Mouse (Mus musculus): ENCODE measurements at regions not wholly inside any gene's neighbourhood (a gene's known extent, or its start where the extent isn't known, plus 50 kb on each side); places are given as distances from the start of the nearest gene placed in this dataset.
"Not testable (repeated sequence)": the region's sequence is repeated elsewhere in the genome, so short reads cannot be mapped to it uniquely, and the experiment has no call there.

DNA sequence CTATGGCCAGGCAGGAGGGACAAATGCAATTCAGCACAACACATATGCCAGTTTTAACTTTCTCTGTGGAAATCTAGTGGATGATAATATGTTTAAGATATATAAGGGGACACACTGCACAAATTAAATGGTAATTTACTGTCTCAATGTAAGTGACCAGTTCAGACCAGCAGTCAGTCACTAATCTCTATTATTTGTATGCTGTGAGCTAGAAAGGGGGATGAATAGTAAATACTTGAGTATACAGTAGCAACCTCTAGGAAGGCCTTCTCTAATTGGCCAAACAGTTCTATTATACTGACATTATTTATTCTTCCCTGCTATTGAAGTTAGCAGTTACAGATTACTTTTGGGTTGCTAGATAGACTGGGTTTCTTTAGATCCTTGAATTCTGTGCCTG lies 391.2 kb downstream of the Fign start:
- DNase-seq (ENCODE audit: low spot score) (no peak), ATAC-seq (replicated peaks; ENCODE audit: low FRiP score) (peak; percentile 60; the same call in 1 of the 2 replicates)
- H3K27ac ChIP-seq (ENCODE audit: low read depth, low read length): no peak overlapping the region
- no peaks in the 10 kb centered on the region for H3K9me3 ChIP-seq (ENCODE audit: control insufficient read depth, low read length)
- H3K9ac ChIP-seq (ENCODE audit: low read length): no peak overlapping the region
- peaks cover 8% of the 10 kb centered on the region; the same call in 1 of the 2 replicates for H3K4me1 ChIP-seq (replicated peaks; ENCODE audit: control insufficient read depth, insufficient read depth, low read length)
- H3K27me3 ChIP-seq (ENCODE audit: control insufficient read depth, insufficient read depth, low read length): no peaks in the 10 kb centered on the region
- H3K4me2 ChIP-seq (ENCODE audit: low read depth, low read length, severe bottlenecking): no peak overlapping the region
- H3K4me3 ChIP-seq (ENCODE audit: low read depth, low read length): no peak overlapping the region
- H3K36me3 ChIP-seq (ENCODE audit: control insufficient read depth, insufficient read depth, low read length): no peaks in the 10 kb centered on the region

DNA sequence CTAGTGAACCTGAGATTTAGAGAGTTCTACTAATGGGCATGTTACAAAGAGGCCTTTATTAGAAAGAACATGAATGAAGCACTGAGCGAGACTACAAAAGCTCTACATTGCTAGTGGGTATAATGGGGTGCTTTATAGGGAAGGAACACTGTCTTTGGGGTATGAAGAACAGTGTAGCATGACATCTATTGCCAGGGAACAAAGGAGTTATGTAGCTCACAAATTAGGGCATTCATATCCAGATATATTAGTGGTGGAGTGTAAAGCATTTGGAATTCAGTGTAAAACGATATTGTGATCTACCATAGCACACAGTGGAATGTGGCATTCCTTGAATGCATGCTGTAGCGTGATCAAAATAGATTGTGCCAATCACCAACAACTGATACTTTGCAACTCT lies 391.7 kb downstream of the Fign start:
- no peak for DNase-seq (ENCODE audit: low spot score)
- H3K4me2 ChIP-seq (ENCODE audit: low read depth, low read length, severe bottlenecking): no peak overlapping the region

DNA sequence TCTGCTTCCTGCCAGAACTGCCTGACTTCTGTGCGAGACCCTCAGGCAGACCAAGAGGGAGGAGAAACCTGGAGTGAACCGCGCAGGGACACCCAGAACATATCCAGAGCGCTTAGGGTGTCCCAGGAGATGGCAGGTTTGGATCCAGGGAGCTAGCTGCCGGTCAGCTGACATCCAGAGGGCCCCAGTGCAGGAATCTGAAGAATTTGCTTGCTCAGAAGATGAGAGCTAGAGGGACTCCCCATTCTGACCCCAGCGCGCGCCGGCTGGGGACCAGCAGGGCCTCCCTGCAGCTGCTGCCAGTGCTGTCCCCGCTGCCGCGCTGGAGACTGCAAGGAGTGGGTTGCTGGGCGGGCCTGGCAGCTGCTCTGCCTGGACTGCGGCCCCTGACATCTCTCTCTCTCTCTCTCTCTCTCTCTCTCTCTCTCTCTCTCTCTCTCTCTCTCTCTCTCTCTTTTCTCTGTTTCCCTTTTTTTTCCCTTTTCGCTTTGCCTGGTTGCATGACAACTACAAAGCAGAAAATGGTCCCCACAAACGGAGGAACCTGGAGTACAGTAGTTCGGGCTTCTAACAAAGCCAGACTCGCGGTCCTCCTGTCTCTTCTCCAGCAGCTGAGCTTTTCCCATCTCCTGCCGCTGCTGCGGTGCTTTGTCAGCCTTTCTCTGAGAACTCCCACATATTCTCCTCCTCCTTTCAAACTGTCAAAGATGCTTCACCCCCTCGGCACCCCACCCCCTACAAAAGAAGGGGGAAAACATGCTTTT lies 395.3 kb downstream of the Fign start:
- Histone ChIP-seq H3K9ac (ENCODE audit: low read length) (peak overlapping the region; percentile 64), H3K4me1 (replicated peaks; ENCODE audit: control insufficient read depth, insufficient read depth, low read length) (peaks cover 8% of the 10 kb centered on the region; the same call in 1 of the 2 replicates), H3K4me2 (ENCODE audit: low read depth, low read length, severe bottlenecking) (peak overlapping the region; percentile 68), H3K36me3 (ENCODE audit: control insufficient read depth, insufficient read depth, low read length) (no peaks in the 10 kb centered on the region), H3K27ac (ENCODE audit: low read depth, low read length) (peak overlapping the region; percentile 66), H3K9me3 (ENCODE audit: control insufficient read depth, low read length) (no peaks in the 10 kb centered on the region), H3K4me3 (ENCODE audit: low read depth, low read length) (peak overlapping the region; percentile 27), H3K27me3 (ENCODE audit: control insufficient read depth, insufficient read depth, low read length) (no peaks in the 10 kb centered on the region)
- WGBS: under 1% methylated on average over 22 of the region's 22 CpGs
- DNase-seq (ENCODE audit: low spot score) (peak; percentile 88), ATAC-seq (replicated peaks; ENCODE audit: low FRiP score) (peak; percentile 92)

More for the DNA sequence above, 391.7 kb downstream of the Fign start:
- Histone ChIP-seq H3K9me3 (ENCODE audit: control insufficient read depth, low read length) (no peaks in the 10 kb centered on the region), H3K27ac (ENCODE audit: low read depth, low read length) (no peak overlapping the region), H3K9ac (ENCODE audit: low read length) (no peak overlapping the region), H3K36me3 (ENCODE audit: control insufficient read depth, insufficient read depth, low read length) (no peaks in the 10 kb centered on the region), H3K27me3 (ENCODE audit: control insufficient read depth, insufficient read depth, low read length) (no peaks in the 10 kb centered on the region), H3K4me3 (ENCODE audit: low read depth, low read length) (no peak overlapping the region), H3K4me1 (replicated peaks; ENCODE audit: control insufficient read depth, insufficient read depth, low read length) (peaks cover 8% of the 10 kb centered on the region; the same call in 1 of the 2 replicates)
- 33% methylated on average over 3 of the region's 3 CpGs for WGBS
- ATAC-seq (replicated peaks; ENCODE audit: low FRiP score): peak; percentile 63

DNA sequence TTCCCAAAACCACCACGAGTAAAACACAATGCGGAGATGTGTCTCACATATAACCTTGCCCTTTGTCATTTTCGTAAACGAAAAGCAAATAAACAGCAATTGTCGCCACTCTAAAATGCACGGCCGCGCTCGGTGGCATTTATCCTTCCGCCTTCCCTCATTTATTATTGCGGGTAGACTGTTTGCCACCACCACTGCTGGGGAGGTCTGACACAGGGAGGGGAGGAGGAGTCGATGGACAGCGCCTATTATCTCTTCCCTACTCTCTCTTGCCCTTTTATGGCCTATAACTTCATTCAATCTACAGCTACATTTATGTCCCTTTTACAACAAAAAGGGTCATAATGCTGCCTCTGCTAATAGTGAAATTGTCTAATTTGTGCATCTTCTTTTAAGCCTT lies 396.0 kb downstream of the Fign start:
- WGBS: 24% methylated on average over 13 of the region's 13 CpGs
- Histone ChIP-seq H3K36me3 (ENCODE audit: control insufficient read depth, insufficient read depth, low read length) (no peaks in the 10 kb centered on the region), H3K4me2 (ENCODE audit: low read depth, low read length, severe bottlenecking) (peak overlapping the region; percentile 68), H3K27me3 (ENCODE audit: control insufficient read depth, insufficient read depth, low read length) (no peaks in the 10 kb centered on the region), H3K27ac (ENCODE audit: low read depth, low read length) (peak overlapping the region; percentile 66), H3K9ac (ENCODE audit: low read length) (peak overlapping the region; percentile 64; the same call in 1 of the 2 replicates), H3K9me3 (ENCODE audit: control insufficient read depth, low read length) (no peaks in the 10 kb centered on the region), H3K4me1 (replicated peaks; ENCODE audit: control insufficient read depth, insufficient read depth, low read length) (peaks cover 8% of the 10 kb centered on the region; the same call in 1 of the 2 replicates), H3K4me3 (ENCODE audit: low read depth, low read length) (peak overlapping the region; percentile 27; the same call in 1 of the 2 replicates)
- DNase-seq (ENCODE audit: low spot score): no peak
- peak; percentile 40; the same call in 1 of the 2 replicates for ATAC-seq (replicated peaks; ENCODE audit: low FRiP score)

DNA sequence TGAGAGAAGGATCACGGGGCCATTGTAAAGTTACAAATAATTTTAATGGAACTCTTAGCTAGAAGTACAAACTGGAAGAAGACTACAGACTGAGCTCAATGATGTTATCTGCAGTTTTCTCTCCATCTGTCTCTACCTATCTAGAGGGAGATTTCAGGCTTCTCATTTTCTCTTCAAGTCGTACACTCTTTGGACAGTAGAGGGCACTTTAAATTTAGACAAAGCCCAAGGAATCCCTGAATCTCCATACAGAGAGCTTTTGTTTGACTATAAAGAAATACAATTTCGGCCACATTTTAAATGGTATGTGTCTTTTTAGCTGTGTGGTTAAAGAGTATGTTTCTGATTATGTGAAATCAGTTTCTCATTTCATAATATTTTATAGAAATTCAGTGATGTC lies 397.6 kb downstream of the Fign start:
- H3K4me1 ChIP-seq (replicated peaks; ENCODE audit: control insufficient read depth, insufficient read depth, low read length): peaks cover 8% of the 10 kb centered on the region; the same call in 1 of the 2 replicates

DNA sequence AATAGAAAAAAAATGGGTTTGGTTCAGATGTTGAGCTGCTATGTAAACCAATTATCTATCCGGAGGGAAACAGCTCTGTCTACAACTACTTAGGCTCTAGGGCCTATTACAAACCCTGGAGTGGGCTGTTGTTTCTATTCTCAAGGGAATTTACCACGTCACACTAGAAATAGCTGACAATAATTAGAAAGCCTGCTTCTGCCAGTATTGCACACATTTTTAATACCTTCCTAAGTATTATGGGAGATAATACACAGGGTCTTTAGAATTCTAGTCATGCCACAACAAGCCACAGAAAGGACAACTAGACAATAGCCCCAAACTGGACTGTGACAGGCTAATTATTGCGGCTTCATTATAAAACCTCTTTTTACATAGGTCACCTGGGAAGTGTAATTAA lies 428.1 kb downstream of the Fign start:
- no peak overlapping the region for H3K4me3 ChIP-seq (ENCODE audit: low read depth, low read length)
- H3K9ac ChIP-seq (ENCODE audit: low read length): no peak overlapping the region
- H3K36me3 ChIP-seq (ENCODE audit: control insufficient read depth, insufficient read depth, low read length): no peaks in the 10 kb centered on the region
- H3K9me3 ChIP-seq (ENCODE audit: control insufficient read depth, low read length): no peaks in the 10 kb centered on the region
- peaks cover 5% of the 10 kb centered on the region; the same call in 1 of the 2 replicates for H3K4me1 ChIP-seq (replicated peaks; ENCODE audit: control insufficient read depth, insufficient read depth, low read length)
- ATAC-seq (replicated peaks; ENCODE audit: low FRiP score) (peak; percentile 88), DNase-seq (ENCODE audit: low spot score) (no peak)
- no peaks in the 10 kb centered on the region for H3K27me3 ChIP-seq (ENCODE audit: control insufficient read depth, insufficient read depth, low read length)
- H3K27ac ChIP-seq (ENCODE audit: low read depth, low read length): no peak overlapping the region
- 23% methylated on average over 3 of the region's 3 CpGs for WGBS
- no peak overlapping the region for H3K4me2 ChIP-seq (ENCODE audit: low read depth, low read length, severe bottlenecking)

More for the DNA sequence above, 397.6 kb downstream of the Fign start:
- no peak overlapping the region for H3K4me3 ChIP-seq (ENCODE audit: low read depth, low read length)
- no peak overlapping the region for H3K27ac ChIP-seq (ENCODE audit: low read depth, low read length)
- H3K36me3 ChIP-seq (ENCODE audit: control insufficient read depth, insufficient read depth, low read length): no peaks in the 10 kb centered on the region
- H3K27me3 ChIP-seq (ENCODE audit: control insufficient read depth, insufficient read depth, low read length): no peaks in the 10 kb centered on the region
- no peak for DNase-seq (ENCODE audit: low spot score)
- H3K9me3 ChIP-seq (ENCODE audit: control insufficient read depth, low read length): no peaks in the 10 kb centered on the region
- no peak overlapping the region for H3K4me2 ChIP-seq (ENCODE audit: low read depth, low read length, severe bottlenecking)
- 17% methylated on average over 3 of the region's 3 CpGs for WGBS
- H3K9ac ChIP-seq (ENCODE audit: low read length): no peak overlapping the region
- ATAC-seq (replicated peaks; ENCODE audit: low FRiP score): no peak; the same call in 1 of the 2 replicates

DNA sequence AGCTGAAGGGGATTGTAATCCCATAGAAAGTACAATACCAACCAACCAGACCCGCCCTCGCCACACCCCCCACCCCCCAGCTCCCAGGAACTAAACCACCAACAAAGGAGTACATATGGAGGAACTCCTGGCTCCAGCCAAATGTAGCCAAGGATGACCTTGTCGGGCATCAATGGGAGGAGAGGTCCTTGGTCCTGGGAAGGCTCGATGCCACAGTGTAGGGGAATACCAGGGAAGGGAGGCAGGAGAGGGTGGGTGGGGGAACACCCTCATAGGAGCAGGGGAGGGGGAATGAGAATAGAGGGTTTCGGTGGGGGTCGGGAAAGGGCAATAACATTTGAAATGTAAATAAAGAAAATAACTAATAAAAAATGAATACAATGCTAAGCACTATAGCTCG lies 429.1 kb downstream of the Fign start:
- Histone ChIP-seq H3K4me1 (replicated peaks; ENCODE audit: control insufficient read depth, insufficient read depth, low read length) (peaks cover 5% of the 10 kb centered on the region; the same call in 1 of the 2 replicates), H3K36me3 (ENCODE audit: control insufficient read depth, insufficient read depth, low read length) (no peaks in the 10 kb centered on the region), H3K4me3 (ENCODE audit: low read depth, low read length) (no peak overlapping the region), H3K4me2 (ENCODE audit: low read depth, low read length, severe bottlenecking) (no peak overlapping the region), H3K9ac (ENCODE audit: low read length) (no peak overlapping the region), H3K27ac (ENCODE audit: low read depth, low read length) (no peak overlapping the region), H3K27me3 (ENCODE audit: control insufficient read depth, insufficient read depth, low read length) (no peaks in the 10 kb centered on the region), H3K9me3 (ENCODE audit: control insufficient read depth, low read length) (no peaks in the 10 kb centered on the region)
- no peak for ATAC-seq (replicated peaks; ENCODE audit: low FRiP score)
- DNase-seq (ENCODE audit: low spot score): peak; percentile 51
- WGBS: 57% methylated on average over 7 of the region's 7 CpGs

DNA sequence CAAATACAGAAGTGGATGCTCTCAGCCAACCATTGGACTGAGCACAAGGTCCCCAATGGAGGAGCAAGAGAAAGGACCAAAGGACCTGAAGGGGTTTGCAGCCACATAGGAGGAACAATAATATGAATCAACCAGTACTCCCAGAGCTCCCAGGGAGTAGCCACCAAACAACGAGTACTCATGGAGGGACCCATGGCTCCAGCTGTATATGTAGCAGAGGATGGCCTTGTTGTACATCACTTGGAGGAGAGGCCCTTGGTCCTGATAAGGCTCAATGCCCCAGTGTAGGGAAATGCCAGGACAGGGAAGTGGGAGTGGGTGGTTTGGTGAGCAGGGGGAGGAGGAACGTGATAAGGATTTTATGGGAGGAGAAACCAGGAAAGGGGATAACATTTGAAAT lies 437.9 kb downstream of the Fign start:
- not testable (repeated sequence) for H3K4me2 ChIP-seq (ENCODE audit: low read depth, low read length, severe bottlenecking); H3K9ac ChIP-seq (ENCODE audit: low read length); H3K36me3 ChIP-seq (ENCODE audit: control insufficient read depth, insufficient read depth, low read length); DNase-seq (ENCODE audit: low spot score); H3K4me3 ChIP-seq (ENCODE audit: low read depth, low read length); H3K27me3 ChIP-seq (ENCODE audit: control insufficient read depth, insufficient read depth, low read length); ATAC-seq (replicated peaks; ENCODE audit: low FRiP score); H3K9me3 ChIP-seq (ENCODE audit: control insufficient read depth, low read length); H3K4me1 ChIP-seq (replicated peaks; ENCODE audit: control insufficient read depth, insufficient read depth, low read length); H3K27ac ChIP-seq (ENCODE audit: low read depth, low read length)
- 92% methylated on average over 2 of the region's 2 CpGs for WGBS
